Mouse (Mus musculus): ENCODE data around the gene Snx13. TPM values are rescaled to one million over a fixed set of nuclear protein-coding genes. Genes with fewer than 3 reads are reported as not detected.

Snx13 gene
- polyA plus RNA-seq, 1 experiment: 2.9 TPM

DNA sequence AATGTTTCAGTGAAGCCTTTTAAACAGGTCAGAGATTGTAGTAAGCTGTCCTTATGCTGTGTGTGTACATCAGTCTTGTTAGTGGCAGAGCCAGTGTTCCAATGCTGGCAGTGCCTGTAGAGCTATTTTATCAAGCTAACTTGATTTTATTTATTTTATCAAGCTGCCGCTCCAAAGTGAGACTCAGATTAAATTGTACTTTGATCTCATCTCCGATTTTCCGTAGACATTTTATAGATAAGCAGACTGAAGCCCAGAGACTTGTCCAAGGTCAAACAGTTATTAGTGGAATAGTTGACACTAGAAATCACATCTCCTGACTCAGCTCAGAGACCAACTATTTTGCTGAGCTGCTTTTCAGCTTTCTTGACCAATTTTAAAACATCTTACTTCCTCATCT is 1.9 kb downstream of the Snx13 start:
- Histone ChIP-seq H3K27me3 (ENCODE audit: control insufficient read depth, insufficient read depth, insufficient read length) (no peaks in the 10 kb centered on the region), H3K79me2 (ENCODE audit: control insufficient read depth, insufficient read depth) (peaks cover 70% of the 10 kb centered on the region), H3K79me3 (ENCODE audit: low read depth) (peaks cover 52% of the 10 kb centered on the region), H3K4me3 (ENCODE audit: insufficient read depth, poor library complexity, severe bottlenecking) (no peak overlapping the region), H3ac (ENCODE audit: control insufficient read depth, insufficient read length, low read depth) (no peak overlapping the region), H3K36me3 (ENCODE audit: control insufficient read depth, insufficient read depth) (no peaks in the 10 kb centered on the region)
- TF ChIP-seq CEBPB (IDR thresholded peaks at IDR 0.05; ENCODE audit: low read depth) (no peak), MYOG (IDR thresholded peaks at IDR 0.05; ENCODE audit: control insufficient read depth, extremely low read depth, insufficient read length) (no peak), CTCF (IDR thresholded peaks at IDR 0.05; ENCODE audit: control insufficient read depth, insufficient read depth, insufficient read length) (no peak), MAX (IDR thresholded peaks at IDR 0.05) (no peak), USF1 (IDR thresholded peaks at IDR 0.05; ENCODE audit: low read depth) (no peak), FOSL1 (IDR thresholded peaks at IDR 0.05; ENCODE audit: insufficient read depth, low read length, poor library complexity, severe bottlenecking) (no peak), MYOD1 (IDR thresholded peaks at IDR 0.05; ENCODE audit: control insufficient read depth, insufficient read length, low read depth) (no peak)

GRCm38 (mm10) chr12:35050501-35050900 is 3.5 kb downstream of the Snx13 start:
- H3ac ChIP-seq (ENCODE audit: control insufficient read depth, insufficient read length, low read depth): no peak overlapping the region
- no peak overlapping the region for H3K4me3 ChIP-seq (ENCODE audit: insufficient read depth, poor library complexity, severe bottlenecking)

GRCm38 (mm10) chr12:35050964-35051758 is 4.2 kb downstream of the Snx13 start:
- Histone ChIP-seq H3K79me2 (ENCODE audit: control insufficient read depth, insufficient read depth) (peaks cover 93% of the 10 kb centered on the region), H3ac (ENCODE audit: control insufficient read depth, insufficient read length, low read depth) (no peak overlapping the region)
- TF ChIP-seq MAX (IDR thresholded peaks at IDR 0.05) (no peak), MYOG (IDR thresholded peaks at IDR 0.05; ENCODE audit: control insufficient read depth, extremely low read depth, insufficient read length) (no peak), CTCF (IDR thresholded peaks at IDR 0.05; ENCODE audit: control insufficient read depth, insufficient read depth, insufficient read length) (no peak), FOSL1 (IDR thresholded peaks at IDR 0.05; ENCODE audit: insufficient read depth, low read length, poor library complexity, severe bottlenecking) (no peak), MYOD1 (IDR thresholded peaks at IDR 0.05; ENCODE audit: control insufficient read depth, insufficient read length, low read depth) (no peak), CEBPB (IDR thresholded peaks at IDR 0.05; ENCODE audit: low read depth) (no peak), USF1 (IDR thresholded peaks at IDR 0.05; ENCODE audit: low read depth) (no peak)

More at GRCm38 (mm10) chr12:35050501-35050900, 3.5 kb downstream of the Snx13 start:
- peaks cover 66% of the 10 kb centered on the region for H3K79me3 ChIP-seq (ENCODE audit: low read depth)
- no peak for TF ChIP-seq MYOD1 (IDR thresholded peaks at IDR 0.05; ENCODE audit: control insufficient read depth, insufficient read length, low read depth)
- TF ChIP-seq CTCF (IDR thresholded peaks at IDR 0.05; ENCODE audit: control insufficient read depth, insufficient read depth, insufficient read length): no peak
- no peak for TF ChIP-seq MYOG (IDR thresholded peaks at IDR 0.05; ENCODE audit: control insufficient read depth, extremely low read depth, insufficient read length)
- no peak for TF ChIP-seq USF1 (IDR thresholded peaks at IDR 0.05; ENCODE audit: low read depth)
- no peak for TF ChIP-seq CEBPB (IDR thresholded peaks at IDR 0.05; ENCODE audit: low read depth)
- TF ChIP-seq FOSL1 (IDR thresholded peaks at IDR 0.05; ENCODE audit: insufficient read depth, low read length, poor library complexity, severe bottlenecking): no peak
- no peaks in the 10 kb centered on the region for H3K36me3 ChIP-seq (ENCODE audit: control insufficient read depth, insufficient read depth)
- peaks cover 87% of the 10 kb centered on the region for H3K79me2 ChIP-seq (ENCODE audit: control insufficient read depth, insufficient read depth)
- H3K27me3 ChIP-seq (ENCODE audit: control insufficient read depth, insufficient read depth, insufficient read length): no peaks in the 10 kb centered on the region

GRCm38 (mm10) chr12:35054420-35054819 is 7.4 kb downstream of the Snx13 start:
- Histone ChIP-seq H3K27me3 (ENCODE audit: control insufficient read depth, insufficient read depth, insufficient read length) (no peaks in the 10 kb centered on the region), H3K79me2 (ENCODE audit: control insufficient read depth, insufficient read depth) (peaks cover 100% of the 10 kb centered on the region), H3K36me3 (ENCODE audit: control insufficient read depth, insufficient read depth) (no peaks in the 10 kb centered on the region), H3K79me3 (ENCODE audit: low read depth) (peaks cover 78% of the 10 kb centered on the region), H3ac (ENCODE audit: control insufficient read depth, insufficient read length, low read depth) (no peak overlapping the region), H3K4me3 (ENCODE audit: insufficient read depth, poor library complexity, severe bottlenecking) (no peak overlapping the region)
- no peak for TF ChIP-seq MAX (IDR thresholded peaks at IDR 0.05)
- no peak for TF ChIP-seq USF1 (IDR thresholded peaks at IDR 0.05; ENCODE audit: low read depth)
- TF ChIP-seq CTCF (IDR thresholded peaks at IDR 0.05; ENCODE audit: control insufficient read depth, insufficient read depth, insufficient read length): no peak
- no peak for TF ChIP-seq MYOD1 (IDR thresholded peaks at IDR 0.05; ENCODE audit: control insufficient read depth, insufficient read length, low read depth)
- TF ChIP-seq MYOG (IDR thresholded peaks at IDR 0.05; ENCODE audit: control insufficient read depth, extremely low read depth, insufficient read length): no peak

More at GRCm38 (mm10) chr12:35050964-35051758, 4.2 kb downstream of the Snx13 start:
- H3K27me3 ChIP-seq (ENCODE audit: control insufficient read depth, insufficient read depth, insufficient read length): no peaks in the 10 kb centered on the region
- H3K36me3 ChIP-seq (ENCODE audit: control insufficient read depth, insufficient read depth): no peaks in the 10 kb centered on the region
- peaks cover 72% of the 10 kb centered on the region for H3K79me3 ChIP-seq (ENCODE audit: low read depth)
- H3K4me3 ChIP-seq (ENCODE audit: insufficient read depth, poor library complexity, severe bottlenecking): no peak overlapping the region

GRCm38 (mm10) chr12:35055114-35056095 is 8.4 kb downstream of the Snx13 start:
- Histone ChIP-seq H3K79me2 (ENCODE audit: control insufficient read depth, insufficient read depth) (peaks cover 100% of the 10 kb centered on the region), H3K4me3 (ENCODE audit: insufficient read depth, poor library complexity, severe bottlenecking) (no peak overlapping the region)
- TF ChIP-seq CEBPB (IDR thresholded peaks at IDR 0.05; ENCODE audit: low read depth) (no peak), MYOG (IDR thresholded peaks at IDR 0.05; ENCODE audit: control insufficient read depth, extremely low read depth, insufficient read length) (no peak), USF1 (IDR thresholded peaks at IDR 0.05; ENCODE audit: low read depth) (no peak), MYOD1 (IDR thresholded peaks at IDR 0.05; ENCODE audit: control insufficient read depth, insufficient read length, low read depth) (no peak), FOSL1 (IDR thresholded peaks at IDR 0.05; ENCODE audit: insufficient read depth, low read length, poor library complexity, severe bottlenecking) (no peak), MAX (IDR thresholded peaks at IDR 0.05) (no peak), CTCF (IDR thresholded peaks at IDR 0.05; ENCODE audit: control insufficient read depth, insufficient read depth, insufficient read length) (no peak)

More at GRCm38 (mm10) chr12:35055114-35056095, 8.4 kb downstream of the Snx13 start:
- Histone ChIP-seq H3K36me3 (ENCODE audit: control insufficient read depth, insufficient read depth) (no peaks in the 10 kb centered on the region), H3K79me3 (ENCODE audit: low read depth) (peaks cover 79% of the 10 kb centered on the region), H3ac (ENCODE audit: control insufficient read depth, insufficient read length, low read depth) (no peak overlapping the region), H3K27me3 (ENCODE audit: control insufficient read depth, insufficient read depth, insufficient read length) (no peaks in the 10 kb centered on the region)
